20 mouse cellular contexts compared by ENCODE assay signal in the genomic region with DNA sequence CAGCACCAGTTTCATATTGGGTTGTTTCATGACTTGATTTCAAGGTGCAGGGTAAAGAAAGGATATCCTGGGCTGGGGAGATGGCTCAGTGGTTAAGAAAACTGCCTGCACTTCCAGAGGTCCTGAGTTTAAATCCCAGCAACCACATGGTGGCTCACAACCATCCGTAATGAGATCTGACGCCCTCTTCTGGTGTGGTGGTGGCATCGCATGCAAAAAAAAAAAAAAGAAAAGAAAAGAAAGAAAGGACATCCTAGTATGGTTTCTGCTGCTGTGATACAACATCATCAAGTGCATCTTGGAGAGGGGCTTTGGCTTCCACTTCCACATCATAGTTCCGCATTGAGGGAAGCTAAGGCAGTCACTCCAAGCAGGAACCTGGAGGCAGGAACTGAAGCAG.
DNase-seq lines count a peak whose midpoint lies in the region; ATAC-seq and TF ChIP-seq lines count a peak whose summit lies in the region.
"Had no signal": no experiment of that assay in that cellular context is flagged by ENCODE, and none has a peak within 500 bp of the region (broad histone marks: within the 10 kb centered on the region; RNA-seq: fewer than 3 reads in every experiment).

No protein-coding gene starts in this region.

- no peak for ATAC-seq in midbrain, postnatal 0 days (ENCODE audit: low FRiP score)
- no peak for ATAC-seq in midbrain, embryonic 16.5 days
- ATAC-seq: forebrain, embryonic 14.5 days; hindbrain, postnatal 0 days had no signal

- H3K9ac ChIP-seq in midbrain, postnatal 0 days (replicated peaks; ENCODE audit: low read length, poor library complexity, severe bottlenecking), result no peak overlapping the region
- H3K9ac ChIP-seq in midbrain, embryonic 16.5 days (ENCODE audit: low read depth, low read length), result no peak overlapping the region
- H3K9ac ChIP-seq in MEL (ENCODE audit: control insufficient read depth, low read depth, low read length, poor library complexity, severe bottlenecking), result no peak overlapping the region
- H3K9ac ChIP-seq: heart, embryonic 15.5 days; hindbrain, embryonic 13.5 days had no signal

- no peaks in the 10 kb centered on the region for H3K36me3 ChIP-seq in midbrain, postnatal 0 days (ENCODE audit: insufficient read depth, low read length)
- H3K36me3 ChIP-seq in midbrain, embryonic 16.5 days (ENCODE audit: control insufficient read depth, insufficient read depth, low read length), result no peaks in the 10 kb centered on the region
- H3K36me3 ChIP-seq in MEL (ENCODE audit: control insufficient read depth in 1 of 2, insufficient read depth in 2 of 2, low read length in 2 of 2), result peaks cover 3 to 6% of the 10 kb centered on the region in 2 experiments; a peak in 2 of 4 replicates
- H3K36me3 ChIP-seq: heart, embryonic 15.5 days; hindbrain, embryonic 13.5 days had no signal

- no peak for TF ChIP-seq EP300 in MEL (IDR thresholded peaks at IDR 0.05; ENCODE audit: low read depth in 1 of 2, low read length in 2 of 2)

- no peaks in the 10 kb centered on the region for H3K9me3 ChIP-seq in midbrain, postnatal 0 days (ENCODE audit: low read length)
- no peaks in the 10 kb centered on the region for H3K9me3 ChIP-seq in midbrain, embryonic 16.5 days (replicated peaks; ENCODE audit: control insufficient read depth, low read length, poor library complexity, severe bottlenecking)
- H3K9me3 ChIP-seq in MEL (replicated peaks; ENCODE audit: insufficient read depth, low read length), result no peaks in the 10 kb centered on the region
- H3K9me3 ChIP-seq: embryonic facial prominence, embryonic 10.5 days; forebrain, embryonic 10.5 days; heart, embryonic 15.5 days; hindbrain, embryonic 13.5 days had no signal

- no peak overlapping the region for H3K4me2 ChIP-seq in midbrain, postnatal 0 days (ENCODE audit: low read depth, low read length, poor library complexity, severe bottlenecking)
- no peak overlapping the region for H3K4me2 ChIP-seq in midbrain, embryonic 16.5 days (ENCODE audit: low read length)
- H3K4me2 ChIP-seq: heart, embryonic 11.5 days; heart, embryonic 15.5 days; hindbrain, embryonic 13.5 days had no signal

- peaks cover 16% of the 10 kb centered on the region for H3K79me2 ChIP-seq in MEL (ENCODE audit: control insufficient read depth, insufficient read depth, low read length, poor library complexity)

- H3K27me3 ChIP-seq in midbrain, postnatal 0 days (ENCODE audit: insufficient read depth, low read length), result no peaks in the 10 kb centered on the region
- H3K27me3 ChIP-seq in midbrain, embryonic 16.5 days (ENCODE audit: control insufficient read depth, insufficient read depth, low read depth, low read length), result no peaks in the 10 kb centered on the region
- H3K27me3 ChIP-seq in MEL (ENCODE audit: control insufficient read depth in 1 of 2, insufficient read depth in 2 of 2, low read length in 2 of 2), result no peaks in the 10 kb centered on the region
- H3K27me3 ChIP-seq: hindbrain, embryonic 13.5 days had no signal

- peak; percentile 29; the same call in 1 of the 2 replicates for TF ChIP-seq CTCF in layer of hippocampus, adult 2 months (conservative IDR thresholded peaks at IDR 0.05)
- TF ChIP-seq CTCF in midbrain, postnatal 0 days (IDR thresholded peaks at IDR 0.05), result peak; percentile 27; the same call in 1 of the 2 replicates
- peak in 2 of 3 experiments; percentile 16 to 29; a peak in 3 of 6 replicates for TF ChIP-seq CTCF in MEL (IDR thresholded peaks at IDR 0.05 in 2 of 3, conservative IDR thresholded peaks at IDR 0.05 in 1 of 3; ENCODE audit: control insufficient read depth in 1 of 3, insufficient read depth in 1 of 3, low read depth in 2 of 3, low read length in 3 of 3, poor library complexity in 1 of 3, severe bottlenecking in 1 of 3)

- H3K4me3 ChIP-seq in layer of hippocampus, adult 2 months, result no peak overlapping the region
- H3K4me3 ChIP-seq in midbrain, postnatal 0 days (ENCODE audit: low read depth, low read length), result no peak overlapping the region
- no peak overlapping the region for H3K4me3 ChIP-seq in midbrain, embryonic 16.5 days (ENCODE audit: low read depth, low read length)
- no peak overlapping the region for H3K4me3 ChIP-seq in MEL (ENCODE audit: control insufficient read depth in 1 of 2, insufficient read depth in 1 of 2, low read depth in 2 of 2, low read length in 2 of 2)
- H3K4me3 ChIP-seq: embryonic facial prominence, embryonic 10.5 days; forebrain, embryonic 10.5 days; heart, embryonic 15.5 days; hindbrain, embryonic 13.5 days had no signal

- no peak for TF ChIP-seq RAD21 in MEL (IDR thresholded peaks at IDR 0.05; ENCODE audit: low read depth, low read length)

- H3K27ac ChIP-seq in layer of hippocampus, adult 2 months, result no peak overlapping the region
- no peak overlapping the region for H3K27ac ChIP-seq in midbrain, postnatal 0 days (ENCODE audit: low read depth, low read length)
- no peak overlapping the region for H3K27ac ChIP-seq in midbrain, embryonic 16.5 days (ENCODE audit: low read length)
- no peak overlapping the region for H3K27ac ChIP-seq in MEL (ENCODE audit: control insufficient read depth, low read depth, low read length)
- H3K27ac ChIP-seq: embryonic facial prominence, embryonic 10.5 days; forebrain, embryonic 10.5 days; heart, embryonic 15.5 days; hindbrain, embryonic 13.5 days; hindbrain, postnatal 0 days had no signal

- H3K4me1 ChIP-seq in midbrain, postnatal 0 days (ENCODE audit: insufficient read depth, low read length), result peaks cover 4% of the 10 kb centered on the region; the same call in 1 of the 2 replicates
- H3K4me1 ChIP-seq in midbrain, embryonic 16.5 days (ENCODE audit: control insufficient read depth, insufficient read depth, low read length), result peaks cover 14% of the 10 kb centered on the region
- H3K4me1 ChIP-seq in MEL (ENCODE audit: control insufficient read depth in 1 of 2, insufficient read depth in 2 of 2, low read length in 2 of 2), result peaks cover 0 to 9% of the 10 kb centered on the region in 2 experiments; a peak in 1 of 4 replicates

- TF ChIP-seq POLR2A in MEL (IDR thresholded peaks at IDR 0.05; ENCODE audit: control insufficient read depth in 1 of 2, insufficient read depth in 1 of 2, low read depth in 1 of 2, low read length in 2 of 2, poor library complexity in 1 of 2), result no peak

- WGBS in midbrain, postnatal 0 days, result 71% methylated on average over 4 of the region's 4 CpGs
- 78% methylated on average over 4 of the region's 4 CpGs for WGBS in midbrain, embryonic 16.5 days

- DNase-seq in layer of hippocampus, adult 2 months (ENCODE audit: low spot score in 2 of 2), result no peak
- DNase-seq in layer of hippocampus, adult 9-10 months (ENCODE audit: low spot score), result no peak
- no peak for DNase-seq in midbrain, postnatal 0 days (ENCODE audit: low spot score)
- no peak for DNase-seq in MEL (ENCODE audit: low read depth, low spot score)
- DNase-seq in urinary bladder, postnatal 14 days (ENCODE audit: low spot score), result no peak
- no peak for DNase-seq in right cerebral cortex, adult 2 months (ENCODE audit: low spot score in 2 of 2)
- DNase-seq: adrenal gland, adult 2 months; adrenal gland, postnatal 25 days; cerebellum, adult 2 months; cerebellum, postnatal 10 days; gastrocnemius, postnatal 36 days; heart, postnatal 14 days had no signal

TF ChIP-seq in MEL, 35 proteins besides CTCF, POLR2A, EP300 and RAD21:
- no peak for TF ChIP-seq GABPA (IDR thresholded peaks at IDR 0.05; ENCODE audit: low read depth, low read length)
- TF ChIP-seq ZNF384 (IDR thresholded peaks at IDR 0.05; ENCODE audit: low read depth, low read length), result peak; percentile 60
- TF ChIP-seq BHLHE40 (IDR thresholded peaks at IDR 0.05; ENCODE audit: borderline replicate concordance, low read depth, low read length), result no peak
